Mouse (Mus musculus): Measurements from ENCODE around the gene Gm9507.

- TF ChIP-seq CTCF (IDR thresholded peaks at IDR 0.05; ENCODE audit: low read depth, low read length) (no peak), GATA1 (IDR thresholded peaks at IDR 0.05; ENCODE audit: borderline replicate concordance, low read length) (no peak)
These were observed 16.7 kb downstream of the Gm9507 start, which contains the start of gene Gm9639 for GRCm38 (mm10) chr10:77794976-77795375.

Measured in G1E (cell line).